Mouse (Mus musculus): ENCODE measurements around the gene Lmbr1l. TPM values are rescaled to one million over a fixed set of nuclear protein-coding genes. Genes with fewer than 3 reads are reported as not detected.

Gene Lmbr1l
- 293 TPM for total RNA-seq (2023)

DNA sequence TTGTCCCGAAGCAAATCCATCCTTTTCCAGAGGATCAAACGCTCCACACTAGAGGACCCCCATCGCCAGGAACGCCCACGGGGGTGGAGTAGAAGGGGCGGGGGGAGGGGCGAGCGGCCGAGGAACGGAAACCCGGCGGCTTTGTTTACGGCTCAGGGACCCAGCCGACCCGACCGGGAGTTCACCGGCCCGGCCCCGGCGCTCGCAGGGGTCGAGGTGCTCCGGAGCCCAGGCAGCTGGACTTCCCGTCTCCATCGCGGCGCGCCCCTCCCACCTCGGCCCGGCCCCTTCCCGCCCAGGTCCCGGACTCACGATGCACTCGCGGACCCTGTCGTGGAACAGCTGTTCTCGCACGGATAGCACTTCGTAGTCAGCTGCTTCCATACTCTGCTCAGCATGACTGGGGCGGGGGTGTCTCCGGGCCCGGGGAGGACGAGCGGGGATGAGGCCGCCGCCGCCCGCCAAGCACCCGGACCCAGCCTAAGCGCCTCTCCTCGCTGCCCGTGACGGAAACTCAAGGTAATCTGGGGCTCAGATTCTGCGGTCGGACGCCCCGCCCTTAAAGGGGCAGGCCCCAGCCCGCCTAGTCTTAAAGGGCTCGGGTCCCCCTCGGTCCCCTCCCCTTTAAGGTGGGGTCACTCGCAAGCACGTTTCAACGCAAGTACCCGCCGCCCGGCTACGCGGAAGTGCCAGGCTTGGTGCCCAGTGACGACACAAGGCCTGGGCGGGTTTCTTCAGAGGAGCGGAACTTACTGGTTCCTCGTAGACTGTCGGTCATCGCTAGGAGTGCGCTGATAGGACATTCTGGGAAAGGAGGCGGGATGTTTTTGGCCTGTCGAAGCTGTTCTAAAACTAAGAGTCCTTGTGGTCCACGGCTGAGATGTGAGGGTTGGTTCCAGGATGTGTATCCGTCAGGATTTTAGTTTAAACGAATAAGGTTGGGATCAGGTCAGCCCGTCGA, at the start of gene Lmbr1l:
Gene Lmbr1l (minus strand): TSS at position 694 of the 961 bp plus-strand sequence.

DNA sequence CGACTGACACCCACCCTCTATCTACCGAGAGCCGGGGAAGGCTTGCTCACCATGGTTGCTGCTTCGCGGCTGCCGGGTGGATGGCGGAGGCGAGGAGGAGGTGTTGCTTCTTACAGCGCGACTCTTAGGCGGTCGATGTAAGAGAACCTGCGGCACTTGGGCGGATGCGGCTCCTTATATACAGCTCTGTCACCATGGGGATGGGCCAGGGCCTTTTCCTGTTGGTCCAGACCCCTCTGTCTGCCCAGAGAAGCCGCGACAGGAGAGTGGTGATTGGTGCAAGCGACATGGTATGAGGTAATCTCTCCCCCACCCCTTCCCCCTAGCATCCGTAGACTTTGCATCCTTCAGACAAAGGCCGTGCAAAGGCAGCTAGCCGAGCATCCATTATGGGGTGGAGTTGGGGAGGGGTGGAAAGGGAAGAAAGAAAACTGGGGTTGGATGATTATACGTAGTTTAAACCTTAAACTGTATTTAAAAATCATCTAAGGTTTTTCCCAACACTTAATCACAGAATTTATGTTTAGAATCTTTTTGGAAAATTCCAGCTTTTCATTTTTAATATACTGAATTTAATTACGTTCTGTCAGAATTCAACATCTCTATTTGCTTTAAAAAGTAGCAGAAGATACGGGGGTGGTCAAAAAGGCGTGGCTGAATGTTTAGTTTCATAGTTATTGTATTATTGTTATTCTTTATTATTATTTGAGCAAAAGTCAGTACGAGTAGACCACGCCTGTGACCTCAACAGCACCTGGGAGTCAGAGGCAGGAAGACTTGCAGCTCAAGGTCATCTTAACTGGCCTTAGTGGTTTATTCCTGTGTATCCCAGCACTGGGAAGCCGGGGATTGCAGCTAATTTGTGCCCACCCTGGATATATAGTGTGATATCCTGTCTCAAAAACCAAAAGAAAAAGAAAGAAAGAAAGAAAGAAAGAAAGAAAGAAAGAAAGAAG, 35.6 kb upstream of the Lmbr1l start, which contains the start of the genes Gm49450 and Tuba1a:
Gene Gm49450 (minus strand): TSS at position 151 of the 956 bp plus-strand sequence.
Gene Tuba1a (minus strand): TSS at position 303 of the 956 bp plus-strand sequence.

DNA sequence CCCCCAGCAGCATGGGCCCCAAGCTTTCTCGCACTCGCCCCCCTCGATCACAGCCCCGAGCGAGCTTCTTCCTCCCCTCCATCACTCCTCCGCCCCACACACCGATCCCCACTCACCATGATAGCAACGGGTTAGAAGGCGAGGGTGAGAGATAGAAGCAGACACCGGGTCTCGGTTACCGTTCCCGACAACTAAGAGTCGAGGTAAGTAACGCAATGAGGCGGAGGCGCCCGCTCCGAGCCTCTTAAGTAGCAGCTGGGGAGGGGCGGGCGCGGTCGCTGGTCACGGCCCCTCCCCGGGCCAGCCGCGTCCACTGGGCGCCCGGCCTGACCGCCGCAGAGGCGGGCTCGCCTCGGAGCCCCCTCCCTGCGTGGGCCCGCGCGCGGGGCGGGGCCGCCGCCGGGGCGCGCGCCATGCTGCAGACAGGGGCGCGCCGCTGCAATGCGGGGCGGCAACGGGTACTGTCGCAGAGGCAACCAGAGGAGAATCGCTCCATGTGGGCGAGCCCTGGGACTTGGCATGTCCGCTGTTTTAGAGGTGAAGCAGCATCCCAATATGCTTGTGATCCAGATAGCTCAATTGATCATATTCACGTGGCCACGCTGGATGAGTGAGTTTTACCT, 16.3 kb upstream of the Lmbr1l start, which contains the start of gene Tuba1b:
Gene Tuba1b (minus strand): TSS at position 349 of the 623 bp plus-strand sequence.

DNA sequence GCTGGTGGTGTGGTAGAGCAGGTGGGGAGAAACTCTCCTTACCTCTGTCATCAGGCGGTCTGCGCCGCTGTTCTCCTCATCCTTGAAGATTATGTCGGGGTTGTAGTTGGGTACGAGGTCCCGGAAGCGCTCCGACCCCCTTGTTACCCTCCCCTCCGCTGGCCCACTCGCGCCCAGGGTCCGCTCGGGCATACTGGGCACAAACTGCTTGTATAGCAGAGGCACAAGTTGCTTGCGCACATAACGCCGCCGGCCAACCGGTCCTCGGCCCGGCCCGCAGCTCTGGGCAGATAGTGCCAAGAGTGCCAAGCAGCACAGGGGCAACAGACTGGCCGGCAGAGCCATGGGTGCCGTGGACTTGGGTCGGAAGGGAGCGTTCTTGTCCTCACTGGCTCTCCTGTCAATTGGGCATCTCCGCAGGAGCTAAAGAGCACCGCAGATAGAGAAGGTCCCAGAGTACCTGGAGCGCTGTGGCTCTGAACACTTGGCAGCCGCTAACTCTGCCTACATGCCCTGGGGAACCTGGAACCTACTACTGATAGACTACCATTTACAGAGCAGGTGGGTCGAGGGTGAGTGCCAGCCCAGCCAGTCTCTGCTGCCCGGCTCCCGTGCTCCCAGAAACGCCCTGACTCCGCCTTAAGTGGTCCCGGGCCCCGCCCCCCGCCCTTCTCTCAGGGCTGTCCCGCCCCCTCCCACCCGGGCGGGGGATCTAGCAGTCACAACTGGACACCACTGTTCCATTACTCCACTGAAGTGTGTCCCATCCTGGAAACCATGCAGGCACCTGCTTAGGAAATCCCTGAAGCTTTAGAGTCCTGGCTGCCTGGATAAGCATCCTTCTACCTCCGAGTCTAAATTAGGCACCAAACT, 19.9 kb downstream of the Lmbr1l start, which contains the start of gene Dhh:
Gene Dhh (minus strand): TSS at position 613 of the 873 bp plus-strand sequence.

GRCm38 (mm10) chr15:98893940-98894745, 23.9 kb downstream of the Lmbr1l start, which contains the start of gene Rhebl1:
Gene Rhebl1 (minus strand): TSS chr15:98894540.

DNA sequence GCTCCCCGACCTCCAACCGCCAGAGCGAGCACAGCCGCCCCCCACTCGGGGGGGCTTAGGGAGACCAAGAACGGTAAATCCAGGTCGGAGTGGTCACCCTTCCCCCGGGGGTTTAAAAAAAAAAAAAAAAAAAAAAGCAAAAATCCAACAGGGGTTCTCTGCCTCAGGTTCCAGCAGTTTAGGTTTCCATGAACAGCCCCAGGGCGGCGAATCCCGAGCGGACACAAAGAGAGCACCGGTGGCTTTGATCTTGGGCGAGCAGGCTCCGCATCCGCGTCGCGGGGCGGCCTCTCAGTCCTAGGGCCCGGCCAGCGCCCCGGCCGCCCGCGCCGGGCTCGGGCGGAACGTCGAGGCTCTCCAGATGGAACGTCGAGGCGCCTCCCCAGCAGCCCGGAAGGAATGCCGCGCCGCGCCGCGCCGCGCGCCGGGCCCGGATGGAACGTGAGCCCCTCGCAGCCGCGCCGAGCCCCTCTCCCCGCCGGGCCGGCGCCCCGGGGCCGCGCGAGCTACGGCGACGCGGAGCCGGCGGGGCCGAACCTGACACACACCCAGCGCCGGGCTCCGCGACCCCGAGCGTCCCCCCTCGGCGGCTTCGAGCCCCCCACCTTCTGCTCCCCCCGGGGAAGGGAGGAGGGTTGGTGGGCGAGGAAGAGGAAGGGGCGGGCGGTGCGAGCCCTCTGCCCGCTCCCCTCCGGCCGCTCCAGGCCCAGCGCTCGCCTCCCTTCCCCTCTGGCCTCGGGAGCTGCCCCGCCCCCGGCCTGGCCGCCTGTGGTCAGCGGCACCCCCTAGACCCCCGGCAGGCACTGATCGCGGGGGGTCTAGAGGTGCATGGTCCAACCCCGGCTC, 46.7 kb downstream of the Lmbr1l start, which contains the start of gene Kmt2d:
Gene Kmt2d (minus strand): TSS at position 135 of the 846 bp plus-strand sequence.

Other genes with a start within 250 kb of the Lmbr1l start
- gene Rnd1, start 240.8 kb downstream of the Lmbr1l start, total RNA-seq (2023): 0.64 TPM
- gene Ccdc65, start 210.0 kb downstream of the Lmbr1l start, total RNA-seq (2023): not detected
- 2.5 TPM for gene Fkbp11, start 190.0 kb downstream of the Lmbr1l start, total RNA-seq (2023)
- gene Arf3, start 155.0 kb downstream of the Lmbr1l start, total RNA-seq (2023): 94.4 TPM
- 0.77 TPM for gene Wnt10b, start 140.1 kb downstream of the Lmbr1l start, total RNA-seq (2023)
- gene Wnt1, start 128.4 kb downstream of the Lmbr1l start, total RNA-seq (2023): not detected
- gene Ddn, start 108.7 kb downstream of the Lmbr1l start, total RNA-seq (2023): 0.21 TPM
- gene Prkag1, start 86.7 kb downstream of the Lmbr1l start, total RNA-seq (2023): 117 TPM
- gene Kmt2d, start 47.0 kb downstream of the Lmbr1l start, total RNA-seq (2023): 266 TPM
- gene Rhebl1, start 23.7 kb downstream of the Lmbr1l start, total RNA-seq (2023): 20.7 TPM
- 1.1 TPM for gene Dhh, start 19.7 kb downstream of the Lmbr1l start, total RNA-seq (2023)
- 244 TPM for gene Tuba1b, start 16.3 kb upstream of the Lmbr1l start, total RNA-seq (2023)
- gene Gm49450, start 35.3 kb upstream of the Lmbr1l start, total RNA-seq (2023): not detected
- gene Tuba1a, start 35.5 kb upstream of the Lmbr1l start, total RNA-seq (2023): 270 TPM
- gene Tuba1c, start 111.7 kb upstream of the Lmbr1l start, total RNA-seq (2023): 95.3 TPM
- gene Prph, start 136.9 kb upstream of the Lmbr1l start, total RNA-seq (2023): not detected
- gene Troap, start 156.3 kb upstream of the Lmbr1l start, total RNA-seq (2023): 0.31 TPM
- gene C1ql4, start 169.6 kb upstream of the Lmbr1l start, total RNA-seq (2023): not detected
- gene Dnajc22, start 174.9 kb upstream of the Lmbr1l start, total RNA-seq (2023): not detected
- gene Spats2, start 207.7 kb upstream of the Lmbr1l start, total RNA-seq (2023): not detected

Measured in CD8-positive naive resting alpha-beta T cell, adult 57 days (primary cell).